Mouse (Mus musculus): ENCODE data around the gene Dbp.

DNA sequence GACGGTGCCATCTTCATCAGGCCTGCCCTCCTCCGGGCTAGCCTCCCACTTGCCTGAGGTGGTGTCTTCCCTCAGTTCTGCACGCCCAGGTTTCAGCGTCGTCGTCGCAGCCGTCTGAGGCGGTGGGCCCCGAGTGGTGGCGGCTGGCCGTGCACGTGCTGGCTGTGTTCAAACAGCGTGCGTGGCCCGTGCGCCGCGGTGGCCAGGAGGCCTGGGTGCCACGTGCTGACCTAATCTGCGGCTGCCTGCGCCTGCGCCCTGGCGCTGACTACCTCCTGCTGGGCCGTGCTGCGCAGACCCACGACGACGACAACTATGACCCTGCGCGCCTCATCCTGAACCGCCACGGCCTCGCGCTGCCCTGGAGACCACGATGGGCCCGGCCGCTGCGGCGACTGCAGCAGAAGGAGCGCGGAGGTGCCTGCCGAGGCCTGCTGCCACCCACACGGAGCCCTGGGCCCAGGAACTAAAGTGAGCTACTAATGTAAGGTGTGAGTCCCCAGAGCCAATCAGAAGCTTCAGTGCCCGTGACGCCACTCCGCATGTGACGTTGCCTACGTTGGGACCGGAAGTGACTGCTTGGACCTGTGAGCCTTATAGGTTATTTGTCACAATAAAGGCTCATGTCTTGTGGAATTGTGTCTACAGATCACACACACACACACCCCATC is 10.8 kb upstream of the Dbp start, which contains the start of gene Sec1:
- TF ChIP-seq CTCF (IDR thresholded peaks at IDR 0.05; ENCODE audit: low read depth, low read length): no peak
- TF ChIP-seq POLR2A (IDR thresholded peaks at IDR 0.05; ENCODE audit: extremely low read depth, insufficient read depth, low read length): no peak

All from liver, adult 2 months (tissue).